Mouse (Mus musculus) cerebellum, postnatal 14 days (tissue): Measurements from ENCODE around the gene Nhlrc3.
A peak's percentile ranks its signal among the peaks of the same experiment; 100 is the strongest.

Experiments used
- DNase-seq, 2 experiments: peaks; one replicate each; pipeline ENCODE4 v3.0.0; 2021; ENCODE audit warnings: mixed read lengths in 2 of 2

The Nhlrc3 gene

GRCm38 (mm10) chr3:53454005-53454404 lies 9.1 kb downstream of the Nhlrc3 start:
- no peak for DNase-seq

GRCm38 (mm10) chr3:53453346-53453745 lies 9.8 kb downstream of the Nhlrc3 start:
- DNase-seq = no peak

GRCm38 (mm10) chr3:53452351-53452750 lies 10.8 kb downstream of the Nhlrc3 start:
- no peak for DNase-seq

- DNase-seq = peak; percentile 72 to 79
Measured at GRCm38 (mm10) chr3:53450666-53451065, 12.5 kb downstream of the Nhlrc3 start.

- DNase-seq = peak; percentile 68 to 86
Measured at GRCm38 (mm10) chr3:53448208-53448607, 14.9 kb downstream of the Nhlrc3 start.

- no peak for DNase-seq
Measured at GRCm38 (mm10) chr3:53446801-53447200, 16.3 kb downstream of the Nhlrc3 start.

GRCm38 (mm10) chr3:53445540-53445939 lies 17.6 kb downstream of the Nhlrc3 start:
- no peak for DNase-seq

- no peak for DNase-seq
Measured at GRCm38 (mm10) chr3:53436550-53436949, 26.6 kb downstream of the Nhlrc3 start.

GRCm38 (mm10) chr3:53434610-53435009 lies 28.5 kb downstream of the Nhlrc3 start:
- no peak for DNase-seq

GRCm38 (mm10) chr3:53423576-53423975 lies 39.6 kb downstream of the Nhlrc3 start:
- DNase-seq = peak in 1 of 2 experiments; percentile 49

- no peak for DNase-seq
Measured at GRCm38 (mm10) chr3:53422691-53423090, 40.4 kb downstream of the Nhlrc3 start.

- no peak for DNase-seq
Measured at GRCm38 (mm10) chr3:53421656-53422055, 41.5 kb downstream of the Nhlrc3 start.

GRCm38 (mm10) chr3:53417701-53418100 lies 45.4 kb downstream of the Nhlrc3 start:
- peak; percentile 28 to 60 for DNase-seq

- peak; percentile 57 to 83 for DNase-seq
Measured at GRCm38 (mm10) chr3:53416036-53416506, 47.1 kb downstream of the Nhlrc3 start.

GRCm38 (mm10) chr3:53413959-53414358 lies 49.2 kb downstream of the Nhlrc3 start:
- no peak for DNase-seq

GRCm38 (mm10) chr3:53413465-53413864 lies 49.7 kb downstream of the Nhlrc3 start:
- no peak for DNase-seq

- DNase-seq = no peak
Measured at GRCm38 (mm10) chr3:53412259-53412658, 50.9 kb downstream of the Nhlrc3 start.

GRCm38 (mm10) chr3:53410031-53410430 lies 53.1 kb downstream of the Nhlrc3 start:
- peak in 1 of 2 experiments; percentile 12 for DNase-seq

GRCm38 (mm10) chr3:53407145-53407544 lies 56.0 kb downstream of the Nhlrc3 start:
- no peak for DNase-seq
